In the genomic region with DNA sequence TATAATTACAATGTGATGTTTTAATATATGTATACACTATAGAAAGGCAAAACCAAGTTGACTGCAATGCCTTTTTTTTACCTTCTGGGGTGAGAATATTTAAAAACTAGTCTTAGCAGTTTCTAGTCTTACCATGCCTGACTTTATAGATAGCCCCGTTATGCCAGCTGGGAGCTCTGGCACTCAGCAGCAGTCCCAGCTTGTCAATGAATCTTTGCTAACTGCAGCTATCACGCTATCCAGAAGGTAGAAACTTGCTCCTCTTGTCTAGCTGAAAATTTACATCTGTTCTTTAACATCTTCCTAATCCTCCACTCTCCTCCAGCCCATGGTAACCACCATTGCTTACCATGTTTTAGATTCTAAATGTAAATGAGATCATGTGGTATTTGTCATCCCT, we compare ENCODE assay signal across 23 mouse cellular contexts. TPM values are rescaled to one million over a fixed set of nuclear protein-coding genes. Genes with fewer than 3 reads are reported as not detected.
"Had no signal": no experiment of that assay in that cellular context is flagged by ENCODE, and none has a peak within 500 bp of the region (broad histone marks: within the 10 kb centered on the region; RNA-seq: fewer than 3 reads in every experiment).

No protein-coding gene starts in this region.

- H3K4me1 ChIP-seq: midbrain, embryonic 10.5 days; midbrain, embryonic 12.5 days; neural tube, embryonic 13.5 days; neural tube, embryonic 15.5 days had no signal

- H3K4me2 ChIP-seq: lung, embryonic 14.5 days; midbrain, embryonic 12.5 days; neural tube, embryonic 13.5 days; neural tube, embryonic 15.5 days had no signal

- H3K9ac ChIP-seq: lung, embryonic 14.5 days; midbrain, embryonic 12.5 days; neural tube, embryonic 13.5 days; neural tube, embryonic 15.5 days had no signal

- DNase-seq: lung, embryonic 14.5 days; lung, postnatal 10 days; lung, postnatal 4 days; midbrain, embryonic 14.5 days; retina, postnatal 1 day; right cerebral cortex, adult 18-20 months; right cerebral cortex, postnatal 25 days; right cerebral cortex, postnatal 4 days; spleen, adult 18-20 months; thymus, adult 18-20 months; thymus, postnatal 14 days; thymus, postnatal 36 days had no signal

- H3K27ac ChIP-seq: midbrain, embryonic 10.5 days; midbrain, embryonic 12.5 days; neural tube, embryonic 13.5 days; neural tube, embryonic 15.5 days had no signal

- H3K4me3 ChIP-seq: midbrain, embryonic 10.5 days; midbrain, embryonic 12.5 days; myocyte; neural tube, embryonic 13.5 days; neural tube, embryonic 15.5 days had no signal

- ATAC-seq: midbrain, embryonic 16.5 days had no signal

- H3K9me3 ChIP-seq: midbrain, embryonic 10.5 days; midbrain, embryonic 12.5 days; neural tube, embryonic 13.5 days; neural tube, embryonic 15.5 days had no signal

- H3K27me3 ChIP-seq: midbrain, embryonic 12.5 days; neural tube, embryonic 13.5 days; neural tube, embryonic 15.5 days had no signal

- H3K36me3 ChIP-seq: midbrain, embryonic 10.5 days; midbrain, embryonic 12.5 days; neural tube, embryonic 13.5 days; neural tube, embryonic 15.5 days had no signal

RNA-seq across cellular contexts. Expression of a gene that starts 21.7 kb away (rescaled TPM):
- total RNA-seq: megakaryocyte, adult 5-6 weeks; megakaryocyte-erythroid progenitor cell, adult 5-6 weeks had no signal
- polyA plus RNA-seq: lung, embryonic 14.5 days; midbrain, embryonic 10.5 days; midbrain, embryonic 12.5 days; midbrain, embryonic 14.5 days; midbrain, embryonic 16.5 days; myocyte; neural tube, embryonic 13.5 days; small intestine, adult 2 months; stomach, embryonic 14.5 days; thymus, postnatal 0 days had no signal
